Mouse (Mus musculus): ENCODE results near the gene Jmjd8. TPM values are rescaled to one million over a fixed set of nuclear protein-coding genes. Genes with fewer than 3 reads are reported as not detected.
A peak's percentile ranks its signal among the peaks of the same experiment; 100 is the strongest.
"Not testable (repeated sequence)": the region's sequence is repeated elsewhere in the genome, so short reads cannot be mapped to it uniquely, and the experiment has no call there.

Jmjd8 gene
- total RNA-seq (2021) = 10 to 100 TPM; 22.1 to 25.8 TPM
- long read RNA-seq, experiment 1, transcript Jmjd8-205 (9 exons, 2,268 nt) = major isoform, 26 of 37 reads
- long read RNA-seq, experiment 1, partial matches to known transcripts = 3 of 37 reads
- long read RNA-seq, experiment 1, other reads (novel, unspliced or antisense) = 8 of 37 reads
- long read RNA-seq, experiment 2, transcript Jmjd8-205 (9 exons, 2,268 nt) = major isoform, 24 of 34 reads
- long read RNA-seq, experiment 2, partial matches to known transcripts = 5 of 34 reads
- long read RNA-seq, experiment 2, other reads (novel, unspliced or antisense) = 5 of 34 reads

- DNase-seq = peak; percentile 69
These were observed at the start of gene Jmjd8 for GRCm38 (mm10) chr17:25828712-25829557. TSS of gene Jmjd8 (plus strand) at chr17:25828867.

GRCm38 (mm10) chr17:25781339-25781738, 47.3 kb upstream of the Jmjd8 start:
- DNase-seq = no peak

GRCm38 (mm10) chr17:25783086-25783485, 45.6 kb upstream of the Jmjd8 start:
- no peak for DNase-seq

- DNase-seq = no peak
These were observed 44.6 kb upstream of the Jmjd8 start for GRCm38 (mm10) chr17:25783861-25784574.

- peak; percentile 97 for DNase-seq
These were observed 43.4 kb upstream of the Jmjd8 start, which contains the start of gene Haghl for GRCm38 (mm10) chr17:25785281-25785745. TSS of gene Haghl (minus strand) at chr17:25785673.

- no peak for DNase-seq
These were observed 42.4 kb upstream of the Jmjd8 start, which contains the start of gene Ccdc78 for GRCm38 (mm10) chr17:25786280-25786679. TSS of gene Ccdc78 (plus strand) at chr17:25786580.

- DNase-seq = no peak
These were observed 41.7 kb upstream of the Jmjd8 start for GRCm38 (mm10) chr17:25786781-25787504.

- no peak for DNase-seq
These were observed 37.3 kb upstream of the Jmjd8 start for GRCm38 (mm10) chr17:25791320-25791842.

GRCm38 (mm10) chr17:25791843-25792527, 36.7 kb upstream of the Jmjd8 start:
- DNase-seq = peak; percentile 83

- peak; percentile 81 for DNase-seq
These were observed 36.1 kb upstream of the Jmjd8 start, which contains the start of gene Fam173a for GRCm38 (mm10) chr17:25792615-25793014. TSS of gene Fam173a (minus strand) at chr17:25792901.

- DNase-seq = no peak
These were observed 34.5 kb upstream of the Jmjd8 start for GRCm38 (mm10) chr17:25794197-25794596.

GRCm38 (mm10) chr17:25794998-25795397, 33.7 kb upstream of the Jmjd8 start:
- no peak for DNase-seq

- DNase-seq = no peak
These were observed 33.0 kb upstream of the Jmjd8 start, which contains the start of gene AC134908.4 for GRCm38 (mm10) chr17:25795609-25796092. TSS of gene AC134908.4 (minus strand) at chr17:25795659.

- peak; percentile 53 for DNase-seq
These were observed 32.4 kb upstream of the Jmjd8 start for GRCm38 (mm10) chr17:25796211-25796771.

GRCm38 (mm10) chr17:25796951-25797369, 31.7 kb upstream of the Jmjd8 start, which contains the start of gene Metrn:
TSS of gene Metrn (minus strand) at chr17:25797136.
- DNase-seq = peak; percentile 89

GRCm38 (mm10) chr17:25801029-25801428, 27.6 kb upstream of the Jmjd8 start:
- no peak for DNase-seq

GRCm38 (mm10) chr17:25802825-25803517, 25.7 kb upstream of the Jmjd8 start:
- DNase-seq = peak; percentile 48

- DNase-seq = no peak
These were observed 22.2 kb upstream of the Jmjd8 start for GRCm38 (mm10) chr17:25806507-25806906.

GRCm38 (mm10) chr17:25807452-25807851, 21.2 kb upstream of the Jmjd8 start:
- not testable (repeated sequence) for DNase-seq

All from gastrocnemius, postnatal 10 days (tissue).